Comparison of ENCODE assay signal across 9 mouse cellular contexts in the genomic region with DNA sequence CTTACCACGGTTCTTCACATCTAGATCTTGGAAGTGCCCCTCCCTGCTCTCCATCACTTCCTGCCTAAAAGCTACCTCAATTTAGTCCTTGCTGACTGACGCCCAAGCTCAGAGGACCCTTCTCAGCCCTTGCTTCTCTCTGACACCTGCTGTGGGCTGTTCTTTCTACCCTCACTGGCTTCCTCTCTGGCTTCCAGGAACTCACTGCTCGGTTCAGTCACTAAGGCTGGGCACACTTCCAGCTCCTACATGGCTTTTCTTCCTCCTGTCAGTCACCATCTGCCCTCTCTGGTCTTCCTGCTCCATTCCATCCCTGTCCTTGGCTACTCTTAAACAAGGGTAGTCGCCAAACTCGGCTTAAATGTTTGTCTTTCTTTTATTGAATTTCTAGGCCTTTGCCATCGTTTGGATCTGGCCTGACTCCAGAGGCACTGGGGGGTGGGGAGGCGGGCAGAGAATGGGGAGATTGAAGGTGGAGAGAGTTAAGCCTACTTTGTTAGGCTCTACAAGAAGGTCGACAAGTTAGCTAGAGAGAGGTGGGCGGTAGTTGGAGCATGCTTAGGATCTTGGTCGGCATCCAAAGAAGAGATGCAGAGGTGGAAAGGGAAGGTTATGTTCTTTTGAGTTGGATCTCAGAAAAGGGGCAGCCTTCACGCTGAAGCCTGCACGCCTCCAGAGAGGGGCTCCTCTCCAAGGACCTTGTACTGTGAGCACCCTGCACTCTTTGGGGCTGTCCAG. TPM values are rescaled to one million over a fixed set of nuclear protein-coding genes. Genes with fewer than 3 reads are reported as not detected.
DNase-seq lines count a peak whose midpoint lies in the region; ATAC-seq and TF ChIP-seq lines count a peak whose summit lies in the region.
"Had no signal": no experiment of that assay in that cellular context is flagged by ENCODE, and none has a peak within 500 bp of the region (broad histone marks: within the 10 kb centered on the region; RNA-seq: fewer than 3 reads in every experiment).

No protein-coding gene starts in this region.

- no peak overlapping the region for H3K9ac ChIP-seq in forebrain, embryonic 16.5 days (replicated peaks; ENCODE audit: low read depth, low read length)
- H3K9ac ChIP-seq: neural tube, embryonic 13.5 days had no signal

- H3K36me3 ChIP-seq in splenic B cell, adult 2 months (ENCODE audit: control insufficient read depth, insufficient read depth, low read length, poor library complexity, severe bottlenecking): no peaks in the 10 kb centered on the region
- H3K36me3 ChIP-seq in forebrain, embryonic 16.5 days (ENCODE audit: control insufficient read depth, insufficient read depth): no peaks in the 10 kb centered on the region
- H3K36me3 ChIP-seq: neural tube, embryonic 13.5 days had no signal

- H3K4me1 ChIP-seq in cortical plate, adult 2 months (ENCODE audit: control insufficient read depth, insufficient read depth, low read length): peaks cover 3% of the 10 kb centered on the region
- no peaks in the 10 kb centered on the region for H3K4me1 ChIP-seq in forebrain, embryonic 16.5 days (replicated peaks; ENCODE audit: control insufficient read depth, insufficient read depth, low read length)
- H3K4me1 ChIP-seq: neural tube, embryonic 13.5 days had no signal

- H3K4me2 ChIP-seq in forebrain, embryonic 16.5 days (ENCODE audit: low read length): no peak overlapping the region
- H3K4me2 ChIP-seq: neural tube, embryonic 13.5 days had no signal

- no peak overlapping the region for H3K4me3 ChIP-seq in layer of hippocampus, adult 2 months
- H3K4me3 ChIP-seq in cortical plate, adult 2 months (ENCODE audit: insufficient read depth, low read length): no peak overlapping the region
- no peak overlapping the region for H3K4me3 ChIP-seq in forebrain, embryonic 16.5 days (replicated peaks; ENCODE audit: low read length)
- H3K4me3 ChIP-seq: neural tube, embryonic 13.5 days had no signal

- H3K9me3 ChIP-seq in forebrain, embryonic 16.5 days (ENCODE audit: control insufficient read depth, low read length): no peaks in the 10 kb centered on the region
- H3K9me3 ChIP-seq: neural tube, embryonic 13.5 days had no signal

- no peak for TF ChIP-seq POLR2A in cortical plate, adult 2 months (IDR thresholded peaks at IDR 0.05; ENCODE audit: extremely low read depth, insufficient read depth, low read length)

- ATAC-seq in forebrain, embryonic 16.5 days: no peak

- peak overlapping the region; percentile 48 for H3K27ac ChIP-seq in layer of hippocampus, adult 2 months
- H3K27ac ChIP-seq in cortical plate, adult 2 months (ENCODE audit: insufficient read depth, low read length): peak overlapping the region; percentile 30; the same call in 1 of the 2 replicates
- H3K27ac ChIP-seq in forebrain, embryonic 16.5 days (ENCODE audit: low read length): no peak overlapping the region
- H3K27ac ChIP-seq: neural tube, embryonic 13.5 days had no signal

- DNase-seq in layer of hippocampus, adult 2 months (ENCODE audit: low spot score in 2 of 2): no peak
- DNase-seq in layer of hippocampus, adult 9-10 months (ENCODE audit: low spot score): no peak
- DNase-seq in NIH3T3 (ENCODE audit: low read depth): peak; percentile 26
- DNase-seq in kidney, postnatal 36 days: peak; percentile 39 to 76
- DNase-seq in splenic B cell, adult 2 months (ENCODE audit: low read depth, low spot score): peak; percentile 40
- DNase-seq in ovary, adult 18-20 months (ENCODE audit: low spot score): no peak

- no peaks in the 10 kb centered on the region for H3K27me3 ChIP-seq in splenic B cell, adult 2 months (ENCODE audit: control insufficient read depth, insufficient read depth, low read length, poor library complexity, severe bottlenecking)
- H3K27me3 ChIP-seq in forebrain, embryonic 16.5 days (replicated peaks; ENCODE audit: control insufficient read depth, insufficient read depth, low read length): no peaks in the 10 kb centered on the region
- H3K27me3 ChIP-seq: neural tube, embryonic 13.5 days had no signal

- TF ChIP-seq CTCF in layer of hippocampus, adult 2 months (conservative IDR thresholded peaks at IDR 0.05): no peak
- TF ChIP-seq CTCF in cortical plate, adult 2 months (IDR thresholded peaks at IDR 0.05; ENCODE audit: extremely low read depth, insufficient read depth, low read length): no peak

- WGBS in forebrain, embryonic 16.5 days: 60% methylated on average over 12 of the region's 12 CpGs

RNA-seq across cellular contexts. Expression of a gene that starts 31.5 kb away (rescaled TPM):
- total RNA-seq in layer of hippocampus, adult 2 months (2021): 10 to 100 TPM; 84.1 to 86.9 TPM
- polyA plus RNA-seq in cortical plate, adult 2 months (2012; rRNA removed): 157 and 158 TPM in 2 replicates
- polyA plus RNA-seq in forebrain, embryonic 16.5 days (2015; fragmentation: Nextera tagmentation; extraction: Ambion mirVana): 43.3 and 47.9 TPM in 2 replicates

Comparison
In these comparisons a context has a peak if more than half of its experiments do, and no peak if none do; other contexts are left out.
1. DNase-seq: peak in NIH3T3 (single experiment), kidney, postnatal 36 days (2 of 2) and splenic B cell, adult 2 months (single experiment); none in layer of hippocampus, adult 2 months (0 of 2), layer of hippocampus, adult 9-10 months (single experiment) and ovary, adult 18-20 months (single experiment).